Mouse (Mus musculus) bone marrow, adult 2 months (tissue): Measurements from ENCODE around the gene Qprt. TPM values are rescaled to one million over a fixed set of nuclear protein-coding genes. Genes with fewer than 3 reads are reported as not detected.
A peak's percentile ranks its signal among the peaks of the same experiment; 100 is the strongest.

ENCODE experiments used
- H3K27ac ChIP-seq: fragments of 200-500 bp; 2 replicates; pipeline ENCODE4 v1.5.1; 2012; ENCODE audit warnings: low read depth, mild to moderate bottlenecking, control low read depth, inconsistent platforms, low read length; ENCODE audit not compliant: control insufficient read depth, poor library complexity, insufficient read depth
- H3K4me1 ChIP-seq: fragments of 200-500 bp; 2 replicates; pipeline ENCODE4 v1.6.1; 2011; ENCODE audit warnings: low read length; ENCODE audit not compliant: control insufficient read depth, insufficient read depth
- H3K4me3 ChIP-seq: fragments of 200-500 bp; replicated peaks from 2 replicates; pipeline ENCODE3; 2011; ENCODE audit warnings: mild to moderate bottlenecking, low read depth, low read length, control low read depth; ENCODE audit not compliant: control insufficient read depth
- CTCF ChIP-seq: fragments of 200-500 bp; IDR thresholded peaks from 2 replicates; pipeline ENCODE4 v1.5.1; 2011; ENCODE audit warnings: low read length, control low read depth; ENCODE audit not compliant: control insufficient read depth, insufficient read depth
- POLR2A ChIP-seq: fragments of 200-500 bp; IDR thresholded peaks from 2 replicates; pipeline ENCODE4 v1.6.1; 2011; ENCODE audit warnings: low read depth, mild to moderate bottlenecking, control low read depth, low read length, borderline replicate concordance; ENCODE audit not compliant: control insufficient read depth
- WGBS: fragments of 180-500 bp; shearing (Covaris S2); methylation state at CpG from one replicate; pipeline ENCODE4 v1.1.7; 2018; 5-methylcytosine and 5-hydroxymethylcytosine counted together
- polyA plus RNA-seq: library from polyadenylated mRNA; stranded (reverse); fragments of >200 nt; gene quantifications from 2 replicates; pipeline ENCODE4 v1.2.4, GENCODE M21; 2011; ENCODE audit warnings: low replicate concordance; ENCODE audit not compliant: missing spikeins, insufficient read depth, insufficient read length

Gene Qprt
- polyA plus RNA-seq, 1 experiment: 10.6 TPM

GRCm38 (mm10) chr7:127111461-127111860, 10.6 kb downstream of the Qprt start:
- H3K4me3 ChIP-seq: no peak overlapping the region
- peaks cover 11% of the 10 kb centered on the region for H3K4me1 ChIP-seq
- 34% methylated on average over 6 of the region's 6 CpGs for WGBS
- peak; percentile 97 for TF ChIP-seq CTCF
- TF ChIP-seq POLR2A: no peak
- H3K27ac ChIP-seq: no peak overlapping the region

GRCm38 (mm10) chr7:127110239-127111007, 11.6 kb downstream of the Qprt start:
- TF ChIP-seq POLR2A (no peak), CTCF (peak; percentile 95)
- peaks cover 11% of the 10 kb centered on the region for H3K4me1 ChIP-seq
- 45% methylated on average over 18 of the region's 18 CpGs for WGBS

GRCm38 (mm10) chr7:127105551-127105950, 16.5 kb downstream of the Qprt start:
- Histone ChIP-seq H3K4me1 (peaks cover 3% of the 10 kb centered on the region; the same call in 1 of the 2 replicates), H3K27ac (no peak overlapping the region), H3K4me3 (no peak overlapping the region)
- TF ChIP-seq CTCF: no peak
- no peak for TF ChIP-seq POLR2A
- 82% methylated on average over 7 of the region's 7 CpGs for WGBS

More at GRCm38 (mm10) chr7:127110239-127111007, 11.6 kb downstream of the Qprt start:
- no peak overlapping the region for H3K27ac ChIP-seq
- no peak overlapping the region for H3K4me3 ChIP-seq

GRCm38 (mm10) chr7:127104560-127105332, 17.3 kb downstream of the Qprt start:
- H3K4me3 ChIP-seq: no peak overlapping the region
- TF ChIP-seq POLR2A (no peak), CTCF (peak; percentile 60)
- no peak overlapping the region; the same call in 1 of the 2 replicates for H3K27ac ChIP-seq
- peaks cover 3% of the 10 kb centered on the region; the same call in 1 of the 2 replicates for H3K4me1 ChIP-seq
- 17% methylated on average over 17 of the region's 17 CpGs for WGBS

GRCm38 (mm10) chr7:127103960-127104359, 18.1 kb downstream of the Qprt start:
- Histone ChIP-seq H3K27ac (no peak overlapping the region), H3K4me3 (no peak overlapping the region), H3K4me1 (peaks cover 3% of the 10 kb centered on the region; the same call in 1 of the 2 replicates)
- peak; percentile 57; the same call in 1 of the 2 replicates for TF ChIP-seq CTCF
- no peak for TF ChIP-seq POLR2A
- WGBS: 51% methylated on average over 6 of the region's 6 CpGs

GRCm38 (mm10) chr7:127102148-127102547, 19.9 kb downstream of the Qprt start:
- Histone ChIP-seq H3K27ac (no peak overlapping the region), H3K4me1 (peaks cover 3% of the 10 kb centered on the region; the same call in 1 of the 2 replicates), H3K4me3 (no peak overlapping the region)
- TF ChIP-seq POLR2A (no peak), CTCF (no peak)
- WGBS: 59% methylated on average over 6 of the region's 6 CpGs

- WGBS: 16% methylated on average over 2 of the region's 2 CpGs
- H3K4me3 ChIP-seq: no peak overlapping the region
- H3K4me1 ChIP-seq: peaks cover 3% of the 10 kb centered on the region; the same call in 1 of the 2 replicates
- no peak for TF ChIP-seq CTCF
- no peak for TF ChIP-seq POLR2A
- H3K27ac ChIP-seq: no peak overlapping the region
These were observed 20.5 kb downstream of the Qprt start for GRCm38 (mm10) chr7:127101451-127102016.

- Histone ChIP-seq H3K27ac (no peak overlapping the region), H3K4me3 (no peak overlapping the region), H3K4me1 (peaks cover 5% of the 10 kb centered on the region; the same call in 1 of the 2 replicates)
- no peak for TF ChIP-seq CTCF
- TF ChIP-seq POLR2A: no peak
- WGBS: 49% methylated on average over 4 of the region's 4 CpGs
These were observed 22.5 kb downstream of the Qprt start for GRCm38 (mm10) chr7:127099528-127099927.
